Mouse (Mus musculus) intestine, embryonic 14.5 days (tissue): ENCODE results near the gene Lhpp. TPM values are rescaled to one million over a fixed set of nuclear protein-coding genes. Genes with fewer than 3 reads are reported as not detected.

ENCODE experiments used
- ATAC-seq: fragments of 200-750 bp; cut with Nextera tagmentation; replicated peaks from 2 replicates; pipeline ENCODE4 v1.8.0; 2017; ENCODE audit warnings: low read depth, moderate number of reproducible peaks, moderate TSS enrichment, moderate library complexity; ENCODE audit not compliant: low FRiP score, low TSS enrichment
- DNase-seq: peaks from one replicate; pipeline ENCODE4 v3.0.0-alpha.2; 2018; ENCODE audit warnings: low spot score
- H3K27ac ChIP-seq: fragments of 300-500 bp; sonication (generic); 2 replicates; pipeline ENCODE4 v1.5.1; 2014; ENCODE audit warnings: low read depth, mild to moderate bottlenecking, control low read depth
- H3K27me3 ChIP-seq: fragments of 300-500 bp; sonication (generic); replicated peaks from 2 replicates; pipeline ENCODE4 v1.6.1; 2014; ENCODE audit warnings: low read length, control low read depth; ENCODE audit not compliant: control insufficient read depth, insufficient read depth
- H3K36me3 ChIP-seq: fragments of 300-500 bp; sonication (generic); 2 replicates; pipeline ENCODE4 v1.6.1; 2014; ENCODE audit warnings: low read length, control low read depth; ENCODE audit not compliant: control insufficient read depth, insufficient read depth
- H3K4me1 ChIP-seq: fragments of 300-500 bp; sonication (generic); replicated peaks from 2 replicates; pipeline ENCODE4 v1.6.1; 2014; ENCODE audit warnings: low read length, control low read depth, mixed read lengths; ENCODE audit not compliant: control insufficient read depth, insufficient read depth
- H3K4me2 ChIP-seq: fragments of 300-500 bp; sonication (generic); 2 replicates; pipeline ENCODE4 v1.6.1; 2014; ENCODE audit warnings: low read length
- H3K4me3 ChIP-seq: fragments of 300-500 bp; sonication (generic); 2 replicates; pipeline ENCODE4 v1.5.1; 2014; ENCODE audit warnings: low read depth, low read length, control low read depth, mixed read lengths
- H3K9ac ChIP-seq: fragments of 300-500 bp; sonication (generic); 2 replicates; pipeline ENCODE4 v1.6.1; 2014; ENCODE audit warnings: mild to moderate bottlenecking, low read length
- H3K9me3 ChIP-seq: fragments of 300-500 bp; sonication (generic); 2 replicates; pipeline ENCODE4 v1.6.1; 2016; ENCODE audit warnings: low read length, control low read depth; ENCODE audit not compliant: control insufficient read depth
- WGBS: fragments of 180-500 bp; shearing (Covaris S2); extraction: QIAGEN DNeasy Blood & Tissue Kit; methylation state at CpG from one replicate; pipeline ENCODE4 v1.1.7; 2014; 5-methylcytosine and 5-hydroxymethylcytosine counted together
- polyA plus RNA-seq: library from polyadenylated mRNA; unstranded; fragments of >200 nt; fragmentation: Nextera tagmentation; extraction: Ambion mirVana; gene quantifications from 2 replicates; pipeline ENCODE4 v1.2.1, GENCODE M21; 2014

Gene Lhpp
- polyA plus RNA-seq, 1 experiment from 2014 or later = 39.8 TPM

DNA sequence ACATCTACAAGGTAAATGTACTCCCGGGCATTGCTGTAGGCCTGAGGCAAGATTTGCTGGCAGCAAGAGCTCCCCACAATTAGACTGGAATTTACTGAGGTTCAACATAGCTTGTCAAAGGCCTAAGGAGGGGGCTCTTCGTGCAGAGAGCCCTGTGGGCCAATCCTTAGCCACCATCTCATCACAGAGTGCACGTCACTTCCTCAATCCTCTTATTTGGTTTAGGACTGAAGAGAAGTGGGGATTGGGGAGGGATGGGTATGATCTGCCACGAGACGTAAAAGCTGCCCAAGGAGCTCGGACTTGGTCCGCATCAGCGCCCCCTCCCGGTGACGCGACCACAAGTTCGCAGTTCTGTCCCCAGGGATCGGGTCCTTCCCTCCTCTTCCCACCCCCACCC lies 34.8 kb upstream of the Lhpp start:
- peak overlapping the region; percentile 56 for H3K4me2 ChIP-seq
- H3K9me3 ChIP-seq = no peaks in the 10 kb centered on the region
- no peaks in the 10 kb centered on the region for H3K36me3 ChIP-seq
- H3K4me3 ChIP-seq = peak overlapping the region; percentile 62
- peak; percentile 91 for DNase-seq
- ATAC-seq = peak; percentile 86
- no peaks in the 10 kb centered on the region for H3K27me3 ChIP-seq
- peak overlapping the region; percentile 95 for H3K27ac ChIP-seq
- H3K9ac ChIP-seq = peak overlapping the region; percentile 71
- WGBS = under 1% methylated on average over 13 of the region's 13 CpGs
- H3K4me1 ChIP-seq = peaks cover 7% of the 10 kb centered on the region; the same call in 1 of the 2 replicates

DNA sequence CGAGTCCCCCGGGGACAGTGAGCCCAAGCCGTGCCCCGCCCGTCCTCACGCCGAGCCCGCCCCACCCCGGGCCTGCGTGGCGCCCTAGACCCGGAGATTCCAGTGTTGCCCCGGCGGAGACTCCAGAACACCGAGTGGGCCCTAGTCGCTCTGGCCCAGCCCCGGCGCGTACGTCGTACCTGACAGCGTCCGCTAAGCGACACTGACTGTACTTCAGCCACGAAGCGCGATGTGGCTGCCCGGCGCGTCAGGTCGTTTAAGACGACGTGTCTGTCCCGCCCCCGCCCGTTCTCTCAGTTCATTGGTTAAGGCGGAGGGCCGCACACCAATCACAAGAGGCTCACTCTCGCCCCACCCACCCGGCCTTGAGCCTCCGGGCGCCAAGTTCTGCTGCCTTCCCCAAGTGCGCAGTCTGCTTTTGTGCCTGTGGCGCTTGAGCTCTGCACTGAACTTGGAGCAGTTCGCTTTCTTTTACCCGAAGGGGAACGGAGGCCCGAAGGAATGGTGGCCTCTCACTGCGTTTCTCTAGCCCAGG lies 34.3 kb upstream of the Lhpp start, which contains the start of gene Oat:
Gene Oat (minus strand): TSS at position 283 of the 535 bp plus-strand sequence.
- peak within 1 kb of the TSS; percentile 95 for H3K27ac ChIP-seq
- H3K4me2 ChIP-seq = peak within 1 kb of the TSS; percentile 56
- H3K27me3 ChIP-seq = no peaks in the 10 kb centered on the region
- H3K9ac ChIP-seq = peak within 1 kb of the TSS; percentile 71
- H3K4me3 ChIP-seq = peak within 1 kb of the TSS; percentile 62
- H3K9me3 ChIP-seq = no peaks in the 10 kb centered on the region
- peaks cover 7% of the 10 kb centered on the region; the same call in 1 of the 2 replicates for H3K4me1 ChIP-seq
- no peaks in the 10 kb centered on the region for H3K36me3 ChIP-seq
- under 1% methylated on average over 47 of the region's 49 CpGs for WGBS
- DNase-seq (peak; percentile 95), ATAC-seq (peak; percentile 94)

- peak overlapping the region; percentile 95; the same call in 1 of the 2 replicates for H3K27ac ChIP-seq
- peak overlapping the region; percentile 37; the same call in 1 of the 2 replicates for H3K9ac ChIP-seq
- no peaks in the 10 kb centered on the region for H3K27me3 ChIP-seq
- no peaks in the 10 kb centered on the region for H3K9me3 ChIP-seq
- ATAC-seq (no peak), DNase-seq (no peak)
- WGBS = 42% methylated on average over 4 of the region's 4 CpGs
- H3K4me1 ChIP-seq = peaks cover 7% of the 10 kb centered on the region; the same call in 1 of the 2 replicates
- H3K4me2 ChIP-seq = peak overlapping the region; percentile 56
- H3K36me3 ChIP-seq = no peaks in the 10 kb centered on the region
- H3K4me3 ChIP-seq = peak overlapping the region; percentile 62
These were observed 33.5 kb upstream of the Lhpp start for GRCm38 (mm10) chr7:132576891-132577290.

- peak overlapping the region; percentile 47; the same call in 1 of the 2 replicates for H3K27ac ChIP-seq
- 54% methylated on average over 6 of the region's 6 CpGs for WGBS
- no peak for DNase-seq
- peak overlapping the region; percentile 18; the same call in 1 of the 2 replicates for H3K4me2 ChIP-seq
- ATAC-seq = no peak
- no peaks in the 10 kb centered on the region for H3K9me3 ChIP-seq
- H3K27me3 ChIP-seq = no peaks in the 10 kb centered on the region
- H3K9ac ChIP-seq = no peak overlapping the region
- H3K4me3 ChIP-seq = no peak overlapping the region
- peaks cover 4% of the 10 kb centered on the region; the same call in 1 of the 2 replicates for H3K4me1 ChIP-seq
- no peaks in the 10 kb centered on the region for H3K36me3 ChIP-seq
These were observed 29.9 kb upstream of the Lhpp start for GRCm38 (mm10) chr7:132580511-132580910.

- H3K9me3 ChIP-seq = no peaks in the 10 kb centered on the region
- H3K27ac ChIP-seq = no peak overlapping the region
- no peak overlapping the region for H3K4me3 ChIP-seq
- H3K4me1 ChIP-seq = peaks cover 6% of the 10 kb centered on the region; the same call in 1 of the 2 replicates
- no peak overlapping the region for H3K9ac ChIP-seq
- H3K4me2 ChIP-seq = no peak overlapping the region
- no peaks in the 10 kb centered on the region for H3K36me3 ChIP-seq
- no peaks in the 10 kb centered on the region for H3K27me3 ChIP-seq
- ATAC-seq (no peak), DNase-seq (no peak)
- WGBS = 88% methylated on average over 2 of the region's 2 CpGs
These were observed 29.0 kb upstream of the Lhpp start for GRCm38 (mm10) chr7:132581441-132581840.

DNA sequence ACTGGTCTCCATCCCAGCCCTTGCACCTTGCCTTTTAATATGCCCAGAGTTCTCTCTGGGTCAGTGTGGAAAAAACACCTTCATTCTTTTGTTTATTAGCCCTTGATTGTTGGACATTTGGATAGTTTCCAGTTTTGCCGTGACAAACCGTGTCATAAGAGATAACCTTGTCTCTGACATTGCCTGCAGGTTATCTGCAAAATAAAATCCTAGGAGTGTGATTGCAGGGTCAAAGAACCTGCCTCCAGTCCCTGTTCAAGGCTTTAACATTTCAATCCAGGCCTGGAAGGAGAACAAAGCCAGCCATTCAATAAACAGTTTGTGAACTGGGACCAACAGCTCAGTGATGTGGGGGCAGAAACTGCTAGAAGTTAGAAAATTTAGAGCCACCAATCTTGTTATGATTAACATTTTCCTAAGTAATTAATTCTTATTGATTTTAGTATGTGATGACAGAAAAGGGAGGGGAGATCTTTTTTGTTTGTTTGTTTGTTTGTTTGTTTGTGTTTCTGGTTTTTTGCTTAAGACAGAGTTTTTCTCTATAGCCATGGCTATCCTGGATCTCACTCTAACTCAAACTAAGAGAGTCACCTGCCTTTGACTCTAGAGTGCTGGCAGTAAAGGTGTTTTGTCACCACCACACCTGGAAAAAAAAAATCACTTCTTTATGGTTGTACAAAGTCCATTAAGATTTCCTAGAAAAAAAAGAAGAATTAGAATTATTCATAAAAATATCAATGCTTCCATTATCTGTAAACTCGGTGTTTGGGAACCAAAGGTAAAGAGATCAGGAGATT lies 24.5 kb upstream of the Lhpp start:
- no peak for ATAC-seq
- WGBS = 40% methylated on average over 3 of the region's 3 CpGs

GRCm38 (mm10) chr7:132587167-132587566 lies 23.3 kb upstream of the Lhpp start:
- Histone ChIP-seq H3K27me3 (no peaks in the 10 kb centered on the region), H3K4me2 (no peak overlapping the region), H3K27ac (peak overlapping the region; percentile 0; the same call in 1 of the 2 replicates), H3K4me3 (no peak overlapping the region), H3K9ac (no peak overlapping the region), H3K9me3 (no peaks in the 10 kb centered on the region), H3K4me1 (peaks cover 13% of the 10 kb centered on the region; the same call in 1 of the 2 replicates), H3K36me3 (no peaks in the 10 kb centered on the region)
- no peak for DNase-seq
- ATAC-seq = 0 out of 2 replicates have a peak, but pooled peaks have one; percentile 24
- WGBS = 25% methylated on average over 5 of the region's 5 CpGs

More for the DNA sequence above, 24.5 kb upstream of the Lhpp start:
- Histone ChIP-seq H3K27ac (no peak overlapping the region), H3K9ac (no peak overlapping the region), H3K9me3 (no peaks in the 10 kb centered on the region), H3K4me3 (no peak overlapping the region), H3K27me3 (no peaks in the 10 kb centered on the region), H3K4me2 (no peak overlapping the region), H3K36me3 (no peaks in the 10 kb centered on the region), H3K4me1 (peaks cover 13% of the 10 kb centered on the region; the same call in 1 of the 2 replicates)
- no peak for DNase-seq

DNA sequence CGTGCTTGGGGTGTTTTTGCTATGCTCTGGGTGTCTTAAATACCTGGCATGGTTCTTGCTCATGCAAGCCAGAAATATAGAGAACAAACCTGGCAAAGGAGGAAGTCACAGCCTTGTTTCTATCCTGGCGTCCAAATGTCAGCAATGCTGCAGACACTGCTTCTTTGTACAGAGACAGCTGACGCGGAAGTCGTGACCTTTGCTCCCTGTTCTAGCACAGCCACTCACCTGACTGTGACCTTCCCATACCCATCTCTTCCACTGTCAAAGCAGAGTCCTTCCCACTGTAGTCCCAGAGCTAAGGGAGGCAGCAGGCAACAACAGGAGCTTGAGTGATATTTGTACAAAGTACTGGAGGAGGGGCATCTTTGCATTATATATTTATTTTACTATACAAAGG lies 20.8 kb upstream of the Lhpp start:
- no peaks in the 10 kb centered on the region for H3K27me3 ChIP-seq
- H3K9ac ChIP-seq = no peak overlapping the region
- no peaks in the 10 kb centered on the region for H3K9me3 ChIP-seq
- DNase-seq (no peak), ATAC-seq (0 out of 2 replicates have a peak, but pooled peaks have one; percentile 29)
- no peaks in the 10 kb centered on the region for H3K36me3 ChIP-seq
- peaks cover 13% of the 10 kb centered on the region; the same call in 1 of the 2 replicates for H3K4me1 ChIP-seq
- no peak overlapping the region for H3K4me2 ChIP-seq
- H3K4me3 ChIP-seq = no peak overlapping the region
- WGBS = 48% methylated on average over 5 of the region's 5 CpGs
- H3K27ac ChIP-seq = no peak overlapping the region
